8 mouse cellular contexts compared by ENCODE assay signal in genomic region chr19:34921253-34921651, GRCm38 (mm10). TPM values are rescaled to one million over a fixed set of nuclear protein-coding genes. Genes with fewer than 3 reads are reported as not detected.
DNase-seq lines count a peak whose midpoint lies in the region; ATAC-seq and TF ChIP-seq lines count a peak whose summit lies in the region.

No protein-coding gene starts in this region.

- H3K9ac ChIP-seq in forebrain, postnatal 0 days = peak overlapping the region; percentile 60; the same call in 1 of the 2 replicates
- 0 out of 2 replicates have a peak overlapping the region, but pooled peaks have one; percentile 67 for H3K9ac ChIP-seq in lung, embryonic 16.5 days (ENCODE audit: low read length)

- TF ChIP-seq POLR2A in testis, adult 2 months (IDR thresholded peaks at IDR 0.05; ENCODE audit: control insufficient read depth, low read depth, low read length) = no peak

- 16% methylated on average over 7 of the region's 7 CpGs for WGBS in forebrain, postnatal 0 days
- 14% methylated on average over 6 of the region's 7 CpGs for WGBS in lung, embryonic 16.5 days

- H3K4me1 ChIP-seq in testis, adult 2 months (ENCODE audit: control insufficient read depth, insufficient read depth, low read length) = no peaks in the 10 kb centered on the region; the same call in 1 of the 2 replicates
- H3K4me1 ChIP-seq in forebrain, postnatal 0 days (ENCODE audit: insufficient read depth) = no peaks in the 10 kb centered on the region
- peaks cover 4% of the 10 kb centered on the region for H3K4me1 ChIP-seq in lung, embryonic 16.5 days (replicated peaks; ENCODE audit: control insufficient read depth, insufficient read depth, low read length)

- no peaks in the 10 kb centered on the region for H3K27me3 ChIP-seq in testis, adult 2 months (ENCODE audit: control insufficient read depth, insufficient read depth, low read length)
- H3K27me3 ChIP-seq in forebrain, postnatal 0 days (ENCODE audit: insufficient read depth, low read length) = no peaks in the 10 kb centered on the region
- H3K27me3 ChIP-seq in lung, embryonic 16.5 days (ENCODE audit: control insufficient read depth, insufficient read depth, low read depth, low read length) = no peaks in the 10 kb centered on the region

- peak; percentile 23 for DNase-seq in adrenal gland, postnatal 14 days
- DNase-seq in adrenal gland, postnatal 4 days (ENCODE audit: low spot score in 2 of 2) = no peak
- no peak for DNase-seq in testis, postnatal 10 days (ENCODE audit: low spot score)
- peak; percentile 49 for DNase-seq in forebrain, postnatal 0 days
- DNase-seq in left cerebral cortex, postnatal 10 days (ENCODE audit: extremely low spot score in 1 of 2, low spot score in 2 of 2) = no peak
- DNase-seq in right cerebral cortex, postnatal 4 days = no peak

- intact Hi-C loops in left cerebral cortex, postnatal 10 days (cut with DNase I) = loop anchor here (10.0 kb wide), 1 partner anchor 256 kb away; no protein-coding TSS in a partner anchor

- peak overlapping the region; percentile 73 for H3K4me2 ChIP-seq in forebrain, postnatal 0 days (ENCODE audit: low read depth)
- peak overlapping the region; percentile 63 for H3K4me2 ChIP-seq in lung, embryonic 16.5 days (ENCODE audit: low read depth, low read length)

- no peak for ATAC-seq in forebrain, postnatal 0 days
- ATAC-seq in lung, embryonic 16.5 days (ENCODE audit: low read depth) = 0 out of 2 replicates have a peak, but pooled peaks have one; percentile 0

- H3K9me3 ChIP-seq in forebrain, postnatal 0 days (ENCODE audit: low read length) = no peaks in the 10 kb centered on the region
- no peaks in the 10 kb centered on the region for H3K9me3 ChIP-seq in lung, embryonic 16.5 days (ENCODE audit: control insufficient read depth, low read length)

- no peak overlapping the region; the same call in 1 of the 2 replicates for H3K27ac ChIP-seq in testis, adult 2 months (ENCODE audit: control insufficient read depth, insufficient read depth, low read depth, low read length)
- H3K27ac ChIP-seq in forebrain, postnatal 0 days (ENCODE audit: low read depth, low read length) = peak overlapping the region; percentile 67
- H3K27ac ChIP-seq in lung, embryonic 16.5 days (ENCODE audit: low read length) = peak overlapping the region; percentile 89

- H3K36me3 ChIP-seq in testis, adult 2 months (ENCODE audit: control insufficient read depth, insufficient read depth, low read length) = no peaks in the 10 kb centered on the region
- no peaks in the 10 kb centered on the region for H3K36me3 ChIP-seq in forebrain, postnatal 0 days (ENCODE audit: insufficient read depth)
- no peaks in the 10 kb centered on the region for H3K36me3 ChIP-seq in lung, embryonic 16.5 days (ENCODE audit: control insufficient read depth, insufficient read depth, low read length)

- H3K4me3 ChIP-seq in testis, adult 2 months (ENCODE audit: control insufficient read depth, low read depth, low read length) = peak overlapping the region; percentile 93; the same call in 1 of the 2 replicates
- H3K4me3 ChIP-seq in forebrain, postnatal 0 days (ENCODE audit: low read depth, low read length) = peak overlapping the region; percentile 91
- peak overlapping the region; percentile 79 for H3K4me3 ChIP-seq in lung, embryonic 16.5 days (ENCODE audit: low read length)

- TF ChIP-seq CTCF in testis, adult 2 months (IDR thresholded peaks at IDR 0.05; ENCODE audit: control insufficient read depth, insufficient read depth, insufficient replicate concordance, low read depth, low read length) = no peak
- TF ChIP-seq CTCF in forebrain, postnatal 0 days (IDR thresholded peaks at IDR 0.05; ENCODE audit: low read depth) = peak; percentile 45

RNA-seq across cellular contexts. Expression of gene Kif20b, which starts 0.9 kb away (rescaled TPM):
- total RNA-seq in adrenal gland, postnatal 14 days (2021) = 8.2 and 10.7 TPM in 2 replicates
- total RNA-seq in adrenal gland, postnatal 4 days (2021) = 10 to 100 TPM; 16.4 to 19.0 TPM
- polyA plus RNA-seq in testis, adult 2 months (2012; rRNA removed) = 4.0 and 4.1 TPM in 2 replicates
- total RNA-seq in forebrain, postnatal 0 days (2014; rRNA removed) = 2.2 and 4.5 TPM in 2 replicates
- 3.9 and 4.7 TPM in 2 replicates for polyA plus RNA-seq in forebrain, postnatal 0 days (2015; fragmentation: Nextera tagmentation; extraction: Ambion mirVana)
- polyA plus RNA-seq in lung, embryonic 16.5 days (2015; fragmentation: Nextera tagmentation; extraction: Ambion mirVana) = 77.2 and 85.7 TPM in 2 replicates
- 1 to 10 TPM; 2.0 to 2.7 TPM for total RNA-seq in left cerebral cortex, postnatal 10 days (2021)

RNA-seq across cellular contexts. Expression of gene Pank1, which starts 42.0 kb away (rescaled TPM):
- total RNA-seq in adrenal gland, postnatal 14 days (2021) = 130 and 134 TPM in 2 replicates
- 10 to 100 TPM; 27.1 to 29.7 TPM for total RNA-seq in adrenal gland, postnatal 4 days (2021)
- polyA plus RNA-seq in testis, adult 2 months (2012; rRNA removed) = 3.1 and 6.4 TPM in 2 replicates
- total RNA-seq in forebrain, postnatal 0 days (2014; rRNA removed) = 11.8 and 14.6 TPM in 2 replicates
- polyA plus RNA-seq in forebrain, postnatal 0 days (2015; fragmentation: Nextera tagmentation; extraction: Ambion mirVana) = 3.6 and 5.5 TPM in 2 replicates
- 7.0 and 7.5 TPM in 2 replicates for polyA plus RNA-seq in lung, embryonic 16.5 days (2015; fragmentation: Nextera tagmentation; extraction: Ambion mirVana)
- total RNA-seq in left cerebral cortex, postnatal 10 days (2021) = 10 to 100 TPM; 16.3 to 16.5 TPM

Comparison
In these comparisons a context has a peak if more than half of its experiments do, and no peak if none do; other contexts are left out.
1. DNase-seq: peak in adrenal gland, postnatal 14 days (single experiment) and forebrain, postnatal 0 days (single experiment); none in adrenal gland, postnatal 4 days (0 of 2), testis, postnatal 10 days (single experiment), left cerebral cortex, postnatal 10 days (0 of 2) and right cerebral cortex, postnatal 4 days (single experiment).
2. Peak in every context shown above with its lines, with median percentiles within 50 percentile points of each other: H3K4me3 ChIP-seq.